Mouse (Mus musculus) bone marrow macrophage, adult 2 months (primary cell): Measurements from ENCODE around the gene Trim2.

Source experiments
- CTCF ChIP-seq: IDR thresholded peaks from 2 replicates; pipeline ENCODE4 v1.5.1; 2012; ENCODE audit warnings: low read depth, mild to moderate bottlenecking, low read length, moderate library complexity
- POLR2A ChIP-seq: IDR thresholded peaks from 2 replicates; pipeline ENCODE4 v1.6.1; 2012; ENCODE audit warnings: mild to moderate bottlenecking, low read depth, low read length, borderline replicate concordance

DNA sequence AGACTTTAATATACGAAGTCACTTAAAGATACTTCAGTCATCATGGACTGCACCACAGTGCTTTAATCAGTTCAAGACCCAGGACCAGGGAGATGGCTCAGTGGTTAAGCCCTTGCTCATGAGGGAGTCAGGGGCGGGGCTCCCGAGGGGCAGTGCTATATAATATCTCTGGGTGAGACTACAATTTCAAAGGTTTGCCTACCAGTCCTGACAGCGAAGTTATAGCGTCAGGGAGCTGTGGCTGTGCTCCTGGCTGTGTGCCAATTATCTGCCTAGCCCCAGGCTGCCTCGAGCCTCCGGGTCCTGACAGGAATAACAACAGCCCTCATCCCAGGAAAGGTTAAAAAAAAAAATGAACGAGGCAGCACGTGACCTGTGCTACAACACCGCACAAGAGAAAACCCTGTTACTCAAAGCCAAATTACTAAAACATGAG, 24.7 kb downstream of the Trim2 start:
- TF ChIP-seq CTCF (no peak), POLR2A (no peak)
